Mouse (Mus musculus) gastrocnemius, postnatal 10 days (tissue): Measurements from ENCODE around the gene Abhd10. TPM values are rescaled to one million over a fixed set of nuclear protein-coding genes. Genes with fewer than 3 reads are reported as not detected.

Experiments used
- DNase-seq: peaks from one replicate; pipeline ENCODE4 v3.0.0; 2021; ENCODE audit warnings: mixed read lengths
- long read RNA-seq, 2 experiments: library from polyadenylated mRNA; stranded (forward); transcript quantifications; one replicate each; pipeline ENCODE4 v2.0.0; 2021
- total RNA-seq, 2 experiments: library from RNA; stranded (reverse); gene quantifications; 2 replicates each; pipeline ENCODE4 v1.2.3; 2021

Abhd10 gene
- 10 to 100 TPM; 10.3 to 10.7 TPM for total RNA-seq
- long read RNA-seq, experiment 1, partial matches to known transcripts: 0 of 9 reads
- long read RNA-seq, experiment 1, other reads (novel, unspliced or antisense): 6 of 9 reads
- long read RNA-seq, experiment 2, partial matches to known transcripts: 1 of 9 reads
- long read RNA-seq, experiment 2, other reads (novel, unspliced or antisense): 4 of 9 reads

DNA sequence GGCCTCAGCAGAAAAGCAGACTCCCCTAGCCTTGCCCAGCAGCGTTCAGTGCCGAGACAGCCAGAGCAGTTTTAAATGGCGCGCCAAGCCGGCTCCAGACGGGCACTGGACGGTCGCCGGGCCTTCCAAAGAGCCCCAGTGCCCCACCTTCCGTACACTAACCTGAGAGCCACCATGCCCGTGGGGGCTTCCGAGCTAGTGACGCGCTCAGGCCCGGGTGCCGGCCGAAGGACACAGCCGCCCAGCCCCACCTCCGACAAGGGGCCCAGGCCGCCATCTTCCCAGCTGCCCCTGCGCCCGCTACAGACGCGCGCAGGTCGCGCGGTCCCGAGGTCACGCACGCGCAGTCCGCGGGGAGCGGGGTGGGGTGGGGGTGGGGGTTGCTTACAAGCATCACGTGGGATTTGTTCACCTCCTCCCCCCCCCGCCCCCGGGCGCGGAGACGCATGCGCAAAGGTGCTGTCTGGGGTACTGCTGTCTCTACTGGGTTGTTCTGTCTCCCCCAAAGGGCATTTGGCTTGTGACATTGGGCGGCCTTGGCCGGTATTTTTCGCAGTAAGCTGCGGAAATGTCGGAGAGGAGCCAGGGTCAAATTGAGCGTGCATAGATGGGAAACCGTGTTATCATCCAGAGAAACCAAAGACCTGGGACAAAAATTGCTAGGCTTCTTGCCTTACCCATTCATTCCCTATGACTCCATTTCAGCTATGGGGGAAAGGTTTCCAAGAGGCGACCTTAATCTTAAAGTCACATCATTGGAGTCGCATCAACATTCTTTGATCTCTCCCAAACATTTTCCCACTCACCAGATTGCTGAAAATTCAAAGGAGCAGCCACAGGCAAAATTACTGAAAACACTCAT is at the start of gene Abhd10:
TSS of gene Abhd10 (minus strand) at position 341 of the 862 bp plus-strand sequence.
- DNase-seq: peak; percentile 98

DNA sequence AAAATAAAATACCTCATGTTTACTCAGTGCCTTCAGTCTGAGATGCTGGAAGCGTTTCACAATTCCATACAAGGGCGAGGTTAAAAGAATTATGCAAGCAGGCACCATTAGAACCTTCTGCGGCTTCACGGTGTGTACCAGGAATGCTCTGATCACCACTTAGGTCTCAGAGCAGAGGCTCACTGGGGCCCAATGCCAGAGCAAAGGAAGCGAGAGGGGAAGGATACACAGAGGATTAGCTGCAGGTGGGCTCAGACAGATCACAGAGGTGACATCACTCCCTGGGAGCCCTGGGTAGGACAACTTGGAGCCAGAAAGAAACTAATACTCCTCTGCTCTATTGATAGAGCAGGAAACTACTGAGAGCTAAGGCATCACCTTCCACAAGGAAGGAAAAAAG is 48.5 kb upstream of the Abhd10 start:
- DNase-seq: no peak

DNA sequence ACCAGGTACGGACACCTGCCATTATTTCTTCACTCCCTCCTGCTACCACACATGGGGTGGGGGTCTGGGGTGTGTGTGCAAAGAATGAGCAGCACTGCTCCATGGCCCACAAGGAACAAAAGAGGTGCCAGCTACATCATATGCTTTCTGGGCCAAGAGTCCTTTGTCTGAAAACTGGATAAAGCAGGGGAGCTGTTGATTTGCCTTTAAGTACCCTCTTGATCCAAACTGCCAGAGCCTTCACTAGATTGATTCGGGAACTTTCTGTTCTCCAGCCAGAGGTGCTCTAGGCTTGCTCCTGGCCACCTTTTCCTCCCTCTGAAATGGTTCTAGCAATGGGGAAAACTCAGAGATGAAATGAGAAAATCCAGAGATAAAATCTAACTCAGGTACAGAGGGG is 46.6 kb upstream of the Abhd10 start:
- no peak for DNase-seq

DNA sequence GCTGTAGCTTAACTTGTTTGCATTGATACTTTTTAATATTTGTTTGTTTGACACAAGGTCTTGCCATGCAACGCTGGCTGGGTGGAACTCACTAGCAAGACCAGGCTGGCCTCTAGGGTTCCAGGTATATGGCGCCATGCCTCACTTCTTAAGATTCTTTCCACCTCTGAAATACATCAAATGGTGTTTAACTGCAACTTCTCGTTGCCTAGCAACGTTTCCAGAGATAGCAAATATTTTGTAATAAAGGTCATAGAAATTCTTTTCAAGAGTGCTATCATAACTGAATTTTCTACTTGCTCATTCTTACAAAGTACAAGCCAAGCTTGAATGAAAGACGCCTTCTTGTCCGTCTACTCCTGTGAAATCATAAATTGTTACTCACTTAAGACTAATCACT is 44.9 kb upstream of the Abhd10 start:
- no peak for DNase-seq

DNA sequence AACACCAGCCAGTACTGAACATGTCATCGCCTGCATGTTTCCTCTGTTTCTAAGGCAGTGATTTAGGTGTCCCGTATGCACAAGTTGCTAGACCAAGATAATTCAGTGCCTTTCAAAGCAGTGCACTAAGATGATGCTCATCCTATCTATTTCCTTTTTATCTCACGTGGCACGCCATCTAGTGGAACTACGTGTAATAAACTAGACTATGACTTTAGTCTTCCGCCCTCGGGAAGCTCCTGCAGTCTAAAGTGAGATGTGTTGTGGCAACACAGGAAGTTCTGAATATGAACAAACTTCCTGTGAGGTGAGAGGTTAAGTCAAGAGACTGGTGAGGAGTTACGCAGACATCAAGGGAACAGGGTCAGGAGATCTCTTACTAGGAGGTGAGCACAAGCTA is 43.9 kb upstream of the Abhd10 start:
- DNase-seq: no peak

DNA sequence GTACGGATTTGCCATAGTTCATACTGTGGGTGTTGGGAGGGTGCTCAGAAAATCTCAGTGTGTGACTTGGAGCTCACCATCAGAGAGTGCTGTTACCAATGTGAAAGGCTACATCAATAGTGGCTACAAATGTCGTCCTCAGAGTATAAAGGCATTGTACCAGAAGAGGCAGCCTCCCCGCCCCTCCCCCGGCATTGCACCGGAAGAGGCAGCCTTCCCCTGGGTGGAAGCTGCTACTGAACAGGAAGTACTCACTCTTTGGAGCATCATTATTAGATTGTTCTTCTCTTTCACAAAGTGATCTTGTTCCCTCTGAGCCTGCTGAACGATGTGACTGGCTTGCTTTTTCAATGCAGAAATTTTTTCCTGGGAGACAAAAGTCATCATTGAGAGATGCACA is 37.2 kb upstream of the Abhd10 start:
- no peak for DNase-seq

DNA sequence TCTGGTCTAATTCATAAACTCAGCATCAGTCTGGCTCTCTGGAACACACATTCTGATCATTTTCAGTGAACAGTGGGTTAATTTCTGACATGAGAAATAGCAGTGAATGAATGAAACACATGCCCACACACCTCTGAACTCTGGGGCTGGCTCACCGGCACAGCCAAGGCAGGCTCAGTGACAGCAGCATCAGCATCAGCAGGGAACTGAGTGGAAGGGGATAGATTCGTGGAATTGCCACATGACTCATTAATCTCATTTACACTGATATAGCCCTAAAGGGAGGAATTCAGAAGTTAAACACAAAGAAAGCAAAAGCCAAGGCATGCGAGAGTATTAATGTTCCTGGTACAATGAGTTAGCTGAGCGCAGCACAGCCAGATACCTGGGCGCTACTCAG is 32.1 kb upstream of the Abhd10 start:
- DNase-seq: no peak

DNA sequence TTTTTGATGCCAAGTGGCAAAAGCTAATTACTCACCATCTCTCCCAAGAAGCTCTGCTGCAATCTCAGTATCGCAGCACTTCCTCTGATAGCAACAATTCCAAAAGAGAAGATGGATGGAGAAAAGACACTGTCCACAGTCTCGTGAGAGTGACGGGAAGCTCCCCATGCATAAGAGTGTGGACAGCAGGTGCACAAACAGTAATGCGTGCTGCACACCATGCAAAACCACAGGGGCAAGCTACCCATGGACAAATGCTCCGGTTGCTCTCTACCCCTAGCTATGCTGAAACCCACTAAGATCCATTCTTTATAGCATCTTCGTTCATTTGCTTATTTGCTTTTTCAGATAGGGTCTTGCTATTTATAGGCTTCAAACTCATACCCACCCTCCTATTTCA is 28.2 kb upstream of the Abhd10 start:
- DNase-seq: no peak

DNA sequence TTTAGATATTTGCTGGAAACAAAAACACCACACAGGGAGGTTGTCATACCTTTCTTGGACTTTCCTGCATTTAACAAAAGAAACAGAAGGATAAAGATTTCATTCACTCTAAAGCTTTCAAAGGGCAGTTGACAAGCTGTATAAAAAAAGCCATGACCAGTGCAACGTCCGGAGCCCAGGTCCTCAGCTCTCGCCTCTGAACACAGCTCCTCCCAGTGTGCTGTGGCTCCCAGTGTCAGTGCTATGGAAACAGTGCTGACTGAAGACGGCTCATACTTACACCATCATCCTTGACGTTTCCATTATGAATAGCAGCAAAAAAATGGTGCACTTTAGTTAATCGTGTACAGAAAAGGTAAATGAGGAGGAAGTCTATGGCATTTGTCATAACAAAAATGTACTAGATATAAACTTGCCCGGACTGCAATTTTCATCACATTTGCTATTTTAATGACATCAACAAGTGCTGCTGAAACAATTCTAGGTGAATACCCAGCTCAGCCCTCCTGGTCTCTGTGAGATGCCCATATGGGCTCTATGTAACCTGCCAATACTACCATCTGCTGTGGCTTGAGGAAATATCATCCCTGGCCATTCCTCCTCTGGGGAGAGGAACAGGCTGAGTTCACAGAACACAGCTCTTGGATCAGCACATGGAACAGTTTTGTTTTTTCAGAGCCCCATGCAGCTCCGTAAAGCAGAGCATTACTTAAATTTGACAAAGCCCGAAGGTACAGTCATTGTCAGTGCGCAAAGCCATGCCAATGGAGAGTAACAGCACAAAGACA is 25.3 kb upstream of the Abhd10 start:
- no peak for DNase-seq

DNA sequence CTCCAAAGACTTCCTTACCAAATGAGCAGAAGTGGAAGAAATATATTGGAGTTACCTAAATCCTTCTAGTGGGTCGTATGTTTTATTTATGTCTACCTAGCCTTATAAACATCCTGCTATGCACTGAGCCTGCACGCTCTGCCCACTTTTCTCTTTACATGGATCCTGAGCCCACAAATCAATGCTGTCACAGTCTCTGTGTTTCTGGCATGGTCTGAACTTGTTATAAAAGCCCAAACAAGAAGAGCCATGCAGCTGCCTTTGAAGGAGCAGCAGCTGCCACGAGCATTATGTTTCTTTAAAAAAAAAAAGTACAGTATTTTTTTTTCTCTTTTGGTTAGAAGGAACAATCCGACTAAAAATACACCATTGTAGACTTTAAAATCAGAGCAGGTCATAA is 24.7 kb upstream of the Abhd10 start:
- no peak for DNase-seq

DNA sequence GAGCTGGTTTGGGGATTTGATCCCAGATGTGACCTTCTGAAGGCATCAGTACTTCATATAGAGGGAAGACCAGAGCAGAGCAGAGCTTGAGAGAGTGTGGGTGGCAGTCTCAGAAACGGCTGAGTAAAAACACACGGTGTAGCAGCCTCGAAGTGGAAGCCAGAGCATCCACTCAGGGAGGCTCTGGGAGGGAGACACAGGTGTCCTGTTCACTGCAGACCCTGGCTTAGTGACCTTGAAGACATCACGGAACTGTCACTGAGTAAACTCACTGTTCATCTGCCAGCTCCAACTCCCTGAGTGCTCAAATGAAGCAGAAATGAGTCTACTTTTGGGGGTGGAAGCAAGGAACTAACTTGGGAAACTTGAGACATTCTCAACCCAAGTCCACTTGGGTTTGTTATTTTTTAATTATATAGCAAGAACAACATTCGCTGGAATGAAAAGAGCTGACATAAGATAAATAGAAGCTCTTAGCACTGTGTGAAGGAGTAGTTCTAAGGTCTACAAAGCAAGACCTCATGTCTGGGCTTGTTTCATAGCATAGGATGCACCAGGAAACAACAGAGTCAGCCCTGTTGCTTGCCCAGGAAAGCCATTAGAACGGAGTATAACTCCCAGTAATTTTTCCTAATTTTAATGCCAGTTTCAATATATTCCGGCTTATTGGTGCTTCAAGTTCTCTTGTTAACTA is 23.2 kb upstream of the Abhd10 start:
- DNase-seq: no peak

DNA sequence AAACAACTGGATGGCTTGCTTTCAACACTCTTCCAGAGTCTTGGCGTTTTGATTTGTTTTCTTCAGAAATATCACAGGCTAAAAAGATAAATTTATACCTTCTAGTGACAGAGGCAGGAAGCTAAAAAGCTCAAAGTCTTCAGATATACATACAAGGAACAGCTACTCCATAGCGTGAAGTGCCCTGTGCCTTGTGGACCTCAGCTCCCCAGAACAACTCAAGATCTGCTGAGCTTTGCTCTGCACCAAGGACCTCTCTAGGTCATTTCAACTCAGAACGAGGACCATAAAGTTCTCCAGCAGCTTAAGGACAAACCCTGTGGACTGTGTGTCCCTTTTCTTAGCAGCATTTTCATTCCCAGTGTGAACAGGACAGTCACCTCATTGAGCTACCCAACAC is 22.3 kb upstream of the Abhd10 start:
- no peak for DNase-seq

DNA sequence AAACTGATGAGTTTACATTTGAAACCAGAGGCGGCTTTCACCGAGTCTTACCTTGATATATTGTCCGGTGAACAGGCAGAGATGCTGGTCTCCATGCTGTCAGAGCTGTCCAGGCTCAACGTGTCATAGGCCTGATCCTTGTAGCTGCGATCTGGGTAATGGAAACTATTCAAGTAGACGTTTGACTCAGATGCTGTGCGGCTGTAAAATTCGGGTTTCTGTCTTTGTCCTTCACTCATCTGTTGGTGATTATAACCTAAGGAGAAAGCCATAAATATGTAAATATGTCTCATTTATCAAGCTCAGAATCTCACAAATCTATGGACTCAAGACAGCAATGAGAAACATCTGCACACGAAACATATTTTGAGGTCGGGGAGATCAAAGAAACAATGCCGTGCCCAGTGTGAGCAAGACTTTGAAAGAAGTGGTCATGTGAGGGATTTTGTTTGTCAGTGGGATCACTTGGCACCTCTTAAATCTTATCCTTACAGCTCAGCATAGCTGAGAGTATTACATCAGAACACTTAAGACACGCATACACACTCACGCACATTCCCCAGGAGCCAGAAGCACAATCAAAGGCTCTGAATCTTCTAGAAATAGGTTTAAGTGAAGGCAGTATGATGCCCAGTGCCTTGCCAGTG is 20.2 kb upstream of the Abhd10 start:
- no peak for DNase-seq

DNA sequence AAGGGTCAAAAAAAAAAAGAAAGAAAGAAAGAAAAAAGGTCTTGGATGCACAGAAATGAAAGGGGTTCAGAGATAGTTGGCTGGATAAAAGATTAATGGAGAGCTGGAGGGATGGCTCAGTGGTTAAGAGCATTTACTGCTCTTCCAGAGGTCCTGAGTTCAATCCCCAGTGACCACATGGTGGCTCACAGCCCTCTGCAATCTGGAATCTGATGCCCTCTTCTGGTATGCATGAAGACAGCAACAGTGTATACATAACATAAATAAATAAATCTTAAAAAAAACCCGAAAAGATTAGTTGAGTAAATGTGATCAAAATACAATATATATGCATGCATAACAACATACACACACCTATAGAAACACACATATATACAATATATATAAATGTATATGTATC is 18.7 kb upstream of the Abhd10 start:
- DNase-seq: no peak

DNA sequence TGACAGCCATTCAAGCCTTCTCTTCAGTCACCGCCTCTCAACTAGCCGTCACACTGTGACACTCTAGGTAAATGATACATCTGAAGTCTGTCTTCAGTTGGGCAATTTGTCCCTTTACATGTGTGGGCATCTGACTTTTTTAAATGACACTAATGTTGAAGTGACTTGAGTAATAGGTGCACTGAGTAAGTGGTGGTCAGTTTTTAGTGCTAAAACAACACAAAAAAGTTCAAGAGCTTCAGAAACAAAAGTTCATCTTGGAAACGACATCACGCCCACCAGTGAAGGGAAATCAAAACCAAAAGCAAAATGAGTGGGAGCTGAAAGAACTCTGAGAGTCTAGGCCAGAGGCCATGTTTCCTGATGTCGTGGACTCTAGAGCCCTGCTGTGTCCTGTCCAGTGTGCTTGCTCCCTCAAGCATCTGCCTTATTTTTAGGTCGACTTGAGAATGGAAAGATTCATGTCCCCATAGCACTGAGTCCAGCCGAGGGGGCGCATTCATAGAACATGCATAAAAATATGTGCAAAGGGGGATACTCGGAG is 16.0 kb upstream of the Abhd10 start:
- DNase-seq: no peak

DNA sequence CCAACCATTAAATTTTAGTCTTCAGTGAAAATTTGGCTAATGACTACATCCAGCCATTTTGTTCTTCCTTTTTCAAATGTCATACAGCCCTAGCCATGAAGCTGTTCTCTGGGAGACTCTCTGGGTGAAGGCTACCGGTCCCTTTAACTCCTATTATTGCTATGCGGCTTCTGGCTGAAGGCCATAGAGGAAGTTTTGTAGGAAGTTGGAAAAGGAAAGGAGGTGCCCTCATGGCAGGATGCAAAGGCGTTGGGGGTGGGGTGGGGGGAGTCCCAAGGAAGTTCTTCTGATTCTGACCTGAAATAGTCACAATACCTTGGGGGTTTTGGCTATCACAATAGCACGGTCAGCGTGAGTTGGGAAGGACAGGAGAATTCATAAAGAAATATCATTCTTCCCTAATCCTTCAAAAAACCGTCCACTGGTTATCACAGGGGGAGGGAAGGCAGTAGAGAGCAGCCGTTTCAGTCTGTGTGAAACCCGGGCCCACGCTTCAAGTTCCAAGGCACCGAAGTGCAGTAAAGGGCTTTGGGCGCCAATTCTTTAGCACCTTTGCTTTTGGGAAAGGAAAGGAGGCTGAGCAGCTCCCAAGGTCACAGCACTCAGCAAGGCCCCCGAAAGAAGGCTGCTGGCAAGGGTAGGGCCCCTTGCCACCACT is 14.8 kb upstream of the Abhd10 start:
- no peak for DNase-seq

DNA sequence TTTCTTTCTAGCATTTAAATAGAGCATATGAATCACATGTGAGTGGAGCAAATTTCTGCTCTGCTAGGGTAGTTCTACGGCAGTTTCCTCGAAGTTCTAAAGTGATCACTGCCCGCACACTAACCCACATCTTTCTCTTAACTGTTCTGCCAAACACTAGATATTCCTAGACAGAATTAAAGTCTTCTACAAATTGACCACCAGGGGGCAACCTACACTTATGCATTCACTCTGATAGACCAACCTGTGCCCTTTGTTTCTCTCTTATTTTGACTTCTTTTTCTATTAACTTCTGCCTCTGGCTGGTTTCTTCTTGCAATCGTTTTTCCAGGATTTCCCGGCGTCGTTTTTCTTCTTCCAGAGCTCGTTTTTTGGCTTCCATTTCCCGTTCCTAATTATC is 14.1 kb upstream of the Abhd10 start:
- peak; percentile 23 for DNase-seq

DNA sequence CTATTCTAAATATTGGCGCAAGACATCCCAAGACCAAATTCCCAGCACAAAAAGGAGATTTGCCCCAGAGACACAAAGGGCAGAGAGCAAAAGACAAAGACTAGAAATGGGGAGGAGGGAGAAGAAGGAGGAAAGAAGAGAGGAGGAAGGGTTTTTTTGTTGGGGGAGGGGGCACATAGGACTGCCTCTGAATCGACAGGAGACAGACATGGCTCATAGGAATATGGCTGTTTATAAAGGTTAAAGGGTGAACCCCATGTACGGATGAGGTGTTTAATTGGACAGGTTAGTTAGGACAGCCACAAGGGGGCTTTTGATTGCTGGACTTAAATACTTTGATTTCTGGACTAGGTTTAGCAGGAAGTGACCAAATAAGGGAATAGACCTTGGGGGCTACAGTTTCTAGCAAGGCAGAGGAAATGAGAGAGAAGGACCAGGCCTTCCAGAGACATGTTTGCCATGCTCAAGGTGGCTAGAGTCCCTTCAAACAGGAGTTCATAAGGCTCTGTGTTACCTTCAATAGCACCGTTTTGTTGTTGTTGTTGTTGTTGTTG is 913 bp upstream of the Abhd10 start:
- DNase-seq: no peak

DNA sequence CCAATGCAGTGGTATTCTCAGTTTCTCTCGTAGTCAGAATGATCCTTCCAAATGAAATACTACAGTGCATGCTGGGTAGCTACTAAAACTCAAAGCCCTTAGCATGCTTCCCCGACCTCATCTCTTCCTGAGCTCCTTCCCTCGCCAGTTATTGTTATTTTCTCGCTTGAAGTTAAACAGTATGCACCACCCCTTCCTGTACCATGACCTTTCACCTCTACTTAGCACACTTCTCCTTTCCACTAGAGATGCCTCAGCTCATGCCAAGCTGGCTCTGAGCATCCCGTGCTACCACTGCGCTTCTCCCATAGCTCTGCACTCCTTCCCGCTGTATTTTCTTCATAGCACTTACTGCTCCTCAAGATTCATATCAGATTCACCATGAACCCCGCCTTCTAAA is 4.9 kb downstream of the Abhd10 start:
- DNase-seq: no peak

DNA sequence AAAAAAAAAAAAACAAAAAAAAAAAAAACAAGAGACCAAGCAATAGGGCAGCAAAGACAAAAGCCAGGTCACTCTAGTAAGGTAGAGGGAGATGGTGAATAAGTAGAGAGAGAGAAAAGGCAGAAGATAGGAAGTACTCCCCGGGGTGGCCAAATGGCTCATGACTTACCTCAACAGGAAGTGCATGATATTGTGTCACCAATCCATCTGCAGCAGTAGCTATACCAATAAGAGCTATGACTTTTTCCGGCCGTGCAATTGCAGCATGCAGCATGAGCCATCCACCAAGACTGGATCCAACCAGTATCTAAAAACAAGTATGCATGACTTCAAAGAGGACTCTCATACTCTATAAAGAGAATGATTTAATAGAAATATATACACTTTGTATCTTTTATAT is 6.0 kb downstream of the Abhd10 start:
- DNase-seq: no peak

DNA sequence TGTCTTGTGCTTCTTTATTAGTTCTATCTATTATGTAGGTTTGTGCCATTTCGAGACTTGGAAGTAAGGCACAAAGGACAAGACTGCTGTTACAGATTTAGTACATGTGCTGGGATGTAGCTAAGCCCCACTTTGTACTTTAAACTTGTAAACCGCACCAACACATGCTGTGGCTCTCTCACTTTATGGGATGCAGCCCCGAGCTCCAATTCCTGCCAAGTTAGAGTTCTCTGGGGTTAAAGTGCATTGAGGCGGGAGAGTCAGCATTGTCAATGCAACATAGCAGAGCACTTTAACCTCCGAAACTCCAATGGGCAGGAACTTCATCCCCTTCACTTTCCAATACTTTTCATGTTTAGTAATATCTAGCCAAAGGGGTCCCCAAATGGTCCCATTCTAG is 13.6 kb downstream of the Abhd10 start:
- no peak for DNase-seq
